Mouse (Mus musculus): Measurements from ENCODE around the gene Riox1. TPM values are rescaled to one million over a fixed set of nuclear protein-coding genes. Genes with fewer than 3 reads are reported as not detected.

The Riox1 gene
- polyA plus RNA-seq, 1 experiment from 2014 or later: 15.0 TPM

- H3K9me3 ChIP-seq (replicated peaks; ENCODE audit: control insufficient read depth, low read length): no peaks in the 10 kb centered on the region
- H3K4me3 ChIP-seq (ENCODE audit: low read depth, low read length): no peak overlapping the region
- no peak overlapping the region for H3K9ac ChIP-seq (replicated peaks; ENCODE audit: low read length)
- no peak overlapping the region for H3K4me2 ChIP-seq (ENCODE audit: low read depth, low read length)
- H3K27ac ChIP-seq (replicated peaks; ENCODE audit: low read depth, low read length): no peak overlapping the region
- WGBS: 91% methylated on average over 3 of the region's 3 CpGs
- H3K4me1 ChIP-seq (ENCODE audit: control insufficient read depth, insufficient read depth, low read length): no peaks in the 10 kb centered on the region; the same call in 1 of the 2 replicates
- ATAC-seq (replicated peaks; ENCODE audit: insufficient number of reproducible peaks, low FRiP score, low TSS enrichment, low read depth): no peak
- DNase-seq (ENCODE audit: low spot score): no peak
- no peaks in the 10 kb centered on the region for H3K27me3 ChIP-seq (ENCODE audit: control insufficient read depth, insufficient read depth, low read length)
- H3K36me3 ChIP-seq (replicated peaks; ENCODE audit: control insufficient read depth, insufficient read depth, low read depth, low read length): no peaks in the 10 kb centered on the region
Measured at GRCm38 (mm10) chr12:84000418-84000817, 50.0 kb downstream of the Riox1 start.

Other genes starting within 250 kb of the Riox1 start
- gene Papln, start 187.0 kb upstream of the Riox1 start, polyA plus RNA-seq (2014; fragmentation: Nextera tagmentation; extraction: Ambion mirVana): 0.06 TPM in 1 of 2 replicates, not detected in the other
- 30.7 and 36.0 TPM in 2 replicates for gene Numb, start 28.7 kb upstream of the Riox1 start, polyA plus RNA-seq (2014; fragmentation: Nextera tagmentation; extraction: Ambion mirVana)
- not detected in 2 replicates for gene Heatr4, start 34.2 kb downstream of the Riox1 start, polyA plus RNA-seq (2014; fragmentation: Nextera tagmentation; extraction: Ambion mirVana)
- gene Acot2, start 37.3 kb downstream of the Riox1 start, polyA plus RNA-seq (2014; fragmentation: Nextera tagmentation; extraction: Ambion mirVana): 10.8 and 12.9 TPM in 2 replicates
- gene Acot1, start 58.9 kb downstream of the Riox1 start, polyA plus RNA-seq (2014; fragmentation: Nextera tagmentation; extraction: Ambion mirVana): 36.0 and 41.3 TPM in 2 replicates
- 0.46 and 0.56 TPM in 2 replicates for gene Acot4, start 87.8 kb downstream of the Riox1 start, polyA plus RNA-seq (2014; fragmentation: Nextera tagmentation; extraction: Ambion mirVana)
- gene Gm49366, start 88.3 kb downstream of the Riox1 start, polyA plus RNA-seq (2014; fragmentation: Nextera tagmentation; extraction: Ambion mirVana): not detected in 2 replicates
- gene Acot3, start 101.5 kb downstream of the Riox1 start, polyA plus RNA-seq (2014; fragmentation: Nextera tagmentation; extraction: Ambion mirVana): 0.15 and 0.24 TPM in 2 replicates
- not detected in 2 replicates for gene Acot5, start 118.7 kb downstream of the Riox1 start, polyA plus RNA-seq (2014; fragmentation: Nextera tagmentation; extraction: Ambion mirVana)
- 1.0 and 1.7 TPM in 2 replicates for gene Acot6, start 150.0 kb downstream of the Riox1 start, polyA plus RNA-seq (2014; fragmentation: Nextera tagmentation; extraction: Ambion mirVana)
- 3.9 and 6.8 TPM in 2 replicates for gene Dnal1, start 163.8 kb downstream of the Riox1 start, polyA plus RNA-seq (2014; fragmentation: Nextera tagmentation; extraction: Ambion mirVana)
- gene Pnma1, start 197.9 kb downstream of the Riox1 start, polyA plus RNA-seq (2014; fragmentation: Nextera tagmentation; extraction: Ambion mirVana): 0.88 and 1.0 TPM in 2 replicates

All from embryonic facial prominence, embryonic 11.5 days (tissue).